Mouse (Mus musculus): ENCODE measurements at regions not wholly inside any gene's neighbourhood (a gene's known extent, or its start where the extent isn't known, plus 50 kb on each side); places are given as distances from the start of the nearest gene placed in this dataset.

- TF ChIP-seq POLR2A (IDR thresholded peaks at IDR 0.05; ENCODE audit: control insufficient read depth in 1 of 2, insufficient read depth in 1 of 2, low read depth in 1 of 2, low read length in 2 of 2, poor library complexity in 1 of 2): no peak
- no peak for TF ChIP-seq TCF12 (IDR thresholded peaks at IDR 0.05; ENCODE audit: low read depth, low read length)
- TF ChIP-seq GATA1 (IDR thresholded peaks at IDR 0.05; ENCODE audit: low read depth, low read length): no peak
- no peak for TF ChIP-seq EP300 (IDR thresholded peaks at IDR 0.05; ENCODE audit: low read depth in 1 of 2, low read length in 2 of 2)
- no peak for TF ChIP-seq CTCF (IDR thresholded peaks at IDR 0.05 in 2 of 3, conservative IDR thresholded peaks at IDR 0.05 in 1 of 3; ENCODE audit: control insufficient read depth in 1 of 3, insufficient read depth in 1 of 3, low read depth in 2 of 3, low read length in 3 of 3, poor library complexity in 1 of 3, severe bottlenecking in 1 of 3)
- TF ChIP-seq ZNF384 (IDR thresholded peaks at IDR 0.05; ENCODE audit: low read depth, low read length): no peak
- no peak for TF ChIP-seq POLR2AphosphoS2 (IDR thresholded peaks at IDR 0.05; ENCODE audit: low read length)
- no peak for TF ChIP-seq BHLHE40 (IDR thresholded peaks at IDR 0.05; ENCODE audit: borderline replicate concordance, low read depth, low read length)
- no peak for TF ChIP-seq ZKSCAN1 (IDR thresholded peaks at IDR 0.05; ENCODE audit: low read depth, low read length)
- no peak for TF ChIP-seq GABPA (IDR thresholded peaks at IDR 0.05; ENCODE audit: low read depth, low read length)
- no peak for TF ChIP-seq ELF1 (IDR thresholded peaks at IDR 0.05; ENCODE audit: low read depth, low read length)
- TF ChIP-seq RAD21 (IDR thresholded peaks at IDR 0.05; ENCODE audit: low read depth, low read length): no peak
- no peak for TF ChIP-seq SIN3A (IDR thresholded peaks at IDR 0.05; ENCODE audit: low read length)
Observed at GRCm38 (mm10) chr2:148184801-148185212, 138.0 kb upstream of the Foxa2 start.
